Mouse (Mus musculus) megakaryocyte, adult 5-6 weeks (primary cell): ENCODE results near the gene Apol6. TPM values are rescaled to one million over a fixed set of nuclear protein-coding genes. Genes with fewer than 3 reads are reported as not detected.

Experiments
- ATAC-seq: 2 replicates; pipeline ENCODE4 v1.8.0; 2016; ENCODE audit warnings: mild to moderate bottlenecking, inconsistent platforms; ENCODE audit not compliant: poor library complexity, severe bottlenecking
- total RNA-seq, 2 experiments: library from RNA; stranded (forward) in 1 of 2; stranded (reverse) in 1 of 2; fragments of 153-499, 151-499 nt in 1 of 2; fragments of 221-1000, 200-1000 nt in 1 of 2; gene quantifications; 2 replicates each; pipeline versions ENCODE4 v1.2.3 to v1.2.4; 2015 to 2017

Gene Apol6
- total RNA-seq, 2 experiments from 2014 or later = not detected

- no peak for ATAC-seq
Measured at GRCm38 (mm10) chr15:77102685-77103084, 58.2 kb downstream of the Apol6 start.

GRCm38 (mm10) chr15:77104349-77105158 is 60.0 kb downstream of the Apol6 start:
- ATAC-seq = no peak

- no peak for ATAC-seq
Measured at GRCm38 (mm10) chr15:77105273-77105672, 60.7 kb downstream of the Apol6 start.

Other genes starting within 250 kb of the Apol6 start
- 3.0 and 3.2 TPM in 2 replicates for gene Zfp251, start 173.3 kb upstream of the Apol6 start, total RNA-seq (2015)
- 4.7 and 5.7 TPM in 2 replicates for gene Zfp251, start 173.3 kb upstream of the Apol6 start, total RNA-seq (2017)
- 4.3 and 5.3 TPM in 2 replicates for gene Zfp7, start 165.5 kb upstream of the Apol6 start, total RNA-seq (2015)
- 7.9 and 8.8 TPM in 2 replicates for gene Zfp7, start 165.5 kb upstream of the Apol6 start, total RNA-seq (2017)
- 0.16 TPM in 1 of 2 replicates, not detected in the other for gene Gm49527, start 165.4 kb upstream of the Apol6 start, total RNA-seq (2015)
- not detected in 2 replicates for gene Gm49527, start 165.4 kb upstream of the Apol6 start, total RNA-seq (2017)
- gene Zfp647, start 119.3 kb upstream of the Apol6 start, total RNA-seq (2015) = 1.6 and 2.7 TPM in 2 replicates
- 0.81 and 1.3 TPM in 2 replicates for gene Zfp647, start 119.3 kb upstream of the Apol6 start, total RNA-seq (2017)
- gene 1110038F14Rik, start 96.2 kb upstream of the Apol6 start, total RNA-seq (2015) = 18.9 and 22.2 TPM in 2 replicates
- gene 1110038F14Rik, start 96.2 kb upstream of the Apol6 start, total RNA-seq (2017) = 25.0 and 28.2 TPM in 2 replicates
- not detected in 2 replicates for gene Mb, start 5.9 kb downstream of the Apol6 start, total RNA-seq (2015)
- not detected in 2 replicates for gene Mb, start 5.9 kb downstream of the Apol6 start, total RNA-seq (2017)